Mouse (Mus musculus) cortical plate, adult 2 months (tissue): Measurements from ENCODE around the gene Cdc14b.

Experiments
- CTCF ChIP-seq: fragments of 200-500 bp; IDR thresholded peaks from 2 replicates; pipeline ENCODE4 v1.5.1; 2011; ENCODE audit warnings: mild to moderate bottlenecking, control low read depth, low read length; ENCODE audit not compliant: insufficient read depth; ENCODE audit errors: extremely low read depth
- POLR2A ChIP-seq: fragments of 200-500 bp; IDR thresholded peaks from 2 replicates; pipeline ENCODE4 v1.6.1; 2011; ENCODE audit warnings: mild to moderate bottlenecking, low read length, control low read depth; ENCODE audit not compliant: insufficient read depth; ENCODE audit errors: extremely low read depth

DNA sequence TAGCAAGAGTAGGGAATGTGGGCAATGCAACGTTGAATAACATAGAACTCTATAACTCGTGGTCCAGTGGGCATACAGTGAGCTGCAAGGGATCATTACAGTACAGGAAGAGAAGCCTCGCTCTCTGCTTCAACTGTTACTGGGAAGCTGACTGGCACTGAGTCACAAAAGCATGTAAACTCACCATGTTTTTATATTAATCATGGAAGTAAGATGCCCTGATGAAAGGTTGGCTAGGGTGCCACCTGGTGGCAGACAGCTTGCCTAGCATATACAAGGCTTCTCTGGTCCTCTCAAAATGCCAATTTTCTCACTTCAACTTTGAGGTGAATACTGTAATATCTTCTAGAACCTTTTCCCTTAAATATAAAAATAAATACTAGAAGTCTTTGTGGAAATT, 31.0 kb upstream of the Cdc14b start:
- peak; percentile 85 for TF ChIP-seq CTCF
- no peak for TF ChIP-seq POLR2A
